Mouse (Mus musculus): ENCODE measurements around the gene Dnajc16. TPM values are rescaled to one million over a fixed set of nuclear protein-coding genes. Genes with fewer than 3 reads are reported as not detected.

Dnajc16 gene
- total RNA-seq, 2 experiments from 2014 or later: 10.7 to 11.1 TPM

- intact Hi-C loops (cut with DNase I): no loop called here
- no peak for DNase-seq
Observed at GRCm38 (mm10) chr4:141766668-141767352, 23.9 kb downstream of the Dnajc16 start.

- intact Hi-C loops (cut with DNase I): no loop called here
- DNase-seq: no peak
Observed at GRCm38 (mm10) chr4:141766316-141766667, 24.4 kb downstream of the Dnajc16 start.

- intact Hi-C loops (cut with DNase I): no loop called here
- DNase-seq: no peak
Observed at GRCm38 (mm10) chr4:141765008-141765407, 25.7 kb downstream of the Dnajc16 start.

- intact Hi-C loops (cut with DNase I): no loop called here
- no peak for DNase-seq
Observed at GRCm38 (mm10) chr4:141763476-141763875, 27.3 kb downstream of the Dnajc16 start.

- DNase-seq: no peak
- intact Hi-C loops (cut with DNase I): no loop called here
Observed at GRCm38 (mm10) chr4:141762102-141762598, 28.6 kb downstream of the Dnajc16 start.

GRCm38 (mm10) chr4:141760942-141761341, 29.8 kb downstream of the Dnajc16 start:
- no peak for DNase-seq
- intact Hi-C loops (cut with DNase I): no loop called here

GRCm38 (mm10) chr4:141758874-141759542, 31.7 kb downstream of the Dnajc16 start:
- no peak for DNase-seq
- intact Hi-C loops (cut with DNase I): no loop called here

- no peak for DNase-seq
- intact Hi-C loops (cut with DNase I): no loop called here
Observed at GRCm38 (mm10) chr4:141757124-141757523, 33.6 kb downstream of the Dnajc16 start.

GRCm38 (mm10) chr4:141755375-141755930, 35.3 kb downstream of the Dnajc16 start:
- DNase-seq: no peak
- intact Hi-C loops (cut with DNase I): no loop called here

GRCm38 (mm10) chr4:141752076-141752421, 38.7 kb downstream of the Dnajc16 start:
- intact Hi-C loops (cut with DNase I): no loop called here
- DNase-seq: no peak

GRCm38 (mm10) chr4:141751419-141752075, 39.2 kb downstream of the Dnajc16 start:
- intact Hi-C loops (cut with DNase I): no loop called here
- no peak for DNase-seq

GRCm38 (mm10) chr4:141750826-141751225, 39.9 kb downstream of the Dnajc16 start:
- intact Hi-C loops (cut with DNase I): no loop called here
- no peak for DNase-seq

- peak in 1 of 2 experiments; percentile 47 for DNase-seq
- intact Hi-C loops (cut with DNase I): no loop called here
Observed at GRCm38 (mm10) chr4:141749557-141749956, 41.2 kb downstream of the Dnajc16 start.

- no peak for DNase-seq
- intact Hi-C loops (cut with DNase I): no loop called here
Observed at GRCm38 (mm10) chr4:141746578-141747346, 44.0 kb downstream of the Dnajc16 start, which contains the start of gene Agmat. Agmat (plus strand) TSS chr4:141746672.

- intact Hi-C loops (cut with DNase I): no loop called here
- DNase-seq: no peak
Observed at GRCm38 (mm10) chr4:141742381-141742780, 48.4 kb downstream of the Dnajc16 start.

- intact Hi-C loops (cut with DNase I): no loop called here
Observed at GRCm38 (mm10) chr4:141741856-141742255, 48.9 kb downstream of the Dnajc16 start.

GRCm38 (mm10) chr4:141738015-141738414, 52.7 kb downstream of the Dnajc16 start:
- intact Hi-C loops (cut with DNase I): no loop called here
- DNase-seq: no peak

More at GRCm38 (mm10) chr4:141741856-141742255, 48.9 kb downstream of the Dnajc16 start:
- DNase-seq: no peak

- intact Hi-C loops (cut with DNase I): no loop called here
- no peak for DNase-seq
Observed at GRCm38 (mm10) chr4:141736856-141737255, 53.9 kb downstream of the Dnajc16 start.

GRCm38 (mm10) chr4:141735206-141735560, 55.5 kb downstream of the Dnajc16 start:
- no peak for DNase-seq

GRCm38 (mm10) chr4:141734446-141735205, 56.1 kb downstream of the Dnajc16 start:
- DNase-seq: peak; percentile 79 to 86
- intact Hi-C loops (cut with DNase I): no loop called here

More at GRCm38 (mm10) chr4:141735206-141735560, 55.5 kb downstream of the Dnajc16 start:
- intact Hi-C loops (cut with DNase I): no loop called here
